Mouse (Mus musculus) liver, embryonic 16.5 days (tissue): ENCODE data around the gene Tspan3. TPM values are rescaled to one million over a fixed set of nuclear protein-coding genes. Genes with fewer than 3 reads are reported as not detected.

Experiments
- ATAC-seq: fragments of 200-750 bp; cut with Nextera tagmentation; 2 replicates; pipeline ENCODE4 v1.8.0; 2017; ENCODE audit warnings: low read depth, mild to moderate bottlenecking, moderate number of reproducible peaks, moderate library complexity
- H3K27ac ChIP-seq: fragments of 300-500 bp; sonication (generic); 2 replicates; pipeline ENCODE4 v1.5.1; 2014; ENCODE audit warnings: mild to moderate bottlenecking, low read length
- H3K27me3 ChIP-seq: fragments of 300-500 bp; sonication (generic); 2 replicates; pipeline ENCODE4 v1.6.1; 2014; ENCODE audit warnings: low read depth, low read length, mixed read lengths; ENCODE audit not compliant: control insufficient read depth, insufficient read depth
- H3K36me3 ChIP-seq: fragments of 300-500 bp; sonication (generic); 2 replicates; pipeline ENCODE4 v1.6.1; 2014; ENCODE audit warnings: mild to moderate bottlenecking; ENCODE audit not compliant: control insufficient read depth, insufficient read depth
- H3K4me1 ChIP-seq: fragments of 300-500 bp; sonication (generic); 2 replicates; pipeline ENCODE4 v1.6.1; 2014; ENCODE audit warnings: low read depth, low read length, mixed read lengths; ENCODE audit not compliant: control insufficient read depth
- H3K4me2 ChIP-seq: fragments of 300-500 bp; sonication (generic); 2 replicates; pipeline ENCODE4 v1.6.1; 2014; ENCODE audit warnings: low read depth, low read length, mixed read lengths
- H3K4me3 ChIP-seq: fragments of 300-500 bp; sonication (generic); 2 replicates; pipeline ENCODE4 v1.5.1; 2014; ENCODE audit warnings: low read depth, mild to moderate bottlenecking, low read length
- H3K9ac ChIP-seq: fragments of 300-500 bp; sonication (generic); 2 replicates; pipeline ENCODE4 v1.6.1; 2014; ENCODE audit warnings: low read depth, low read length
- H3K9me3 ChIP-seq: fragments of 300-500 bp; sonication (generic); replicated peaks from 2 replicates; pipeline ENCODE4 v1.6.1; 2016; ENCODE audit warnings: low read length; ENCODE audit not compliant: control insufficient read depth
- WGBS: fragments of 180-500 bp; shearing (Covaris S2); extraction: QIAGEN DNeasy Blood & Tissue Kit; methylation state at CpG from one replicate; pipeline ENCODE4 v1.1.7; 2014; ENCODE audit not compliant: insufficient replicate concordance; 5-methylcytosine and 5-hydroxymethylcytosine counted together
- polyA plus RNA-seq: library from polyadenylated mRNA; unstranded; fragments of >200 nt; fragmentation: Nextera tagmentation; extraction: Ambion mirVana; gene quantifications from 2 replicates; pipeline ENCODE4 v1.2.1, GENCODE M21; 2015

Tspan3 gene
- polyA plus RNA-seq, 1 experiment from 2014 or later = 27.5 TPM

DNA sequence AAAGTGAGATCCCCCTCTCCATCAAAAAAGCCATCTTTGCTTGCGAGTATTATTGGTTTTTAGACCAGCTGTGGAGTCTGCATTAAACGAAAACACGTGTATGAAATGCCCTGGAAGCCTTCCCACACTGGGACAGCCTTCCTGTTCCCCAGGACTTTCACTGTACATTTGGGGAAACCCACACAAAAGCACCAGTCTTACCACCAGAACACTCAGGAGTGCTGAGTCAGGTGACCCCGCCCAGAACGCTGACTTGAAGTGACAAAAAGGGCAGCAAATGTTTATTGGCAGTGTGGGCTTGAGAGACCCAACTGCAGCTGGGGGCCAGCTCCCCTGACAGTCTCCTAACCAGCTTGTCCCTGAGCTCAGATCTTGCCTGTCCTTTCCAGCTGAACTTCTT is 884 bp upstream of the Tspan3 start:
- WGBS = 25% methylated on average over 5 of the region's 5 CpGs
- Histone ChIP-seq H3K4me2 (no peak overlapping the region), H3K9ac (no peak overlapping the region), H3K9me3 (no peaks in the 10 kb centered on the region), H3K36me3 (no peaks in the 10 kb centered on the region), H3K4me1 (no peaks in the 10 kb centered on the region; the same call in 1 of the 2 replicates), H3K27me3 (no peaks in the 10 kb centered on the region; the same call in 1 of the 2 replicates), H3K4me3 (no peak overlapping the region), H3K27ac (no peak overlapping the region)
- ATAC-seq = no peak

DNA sequence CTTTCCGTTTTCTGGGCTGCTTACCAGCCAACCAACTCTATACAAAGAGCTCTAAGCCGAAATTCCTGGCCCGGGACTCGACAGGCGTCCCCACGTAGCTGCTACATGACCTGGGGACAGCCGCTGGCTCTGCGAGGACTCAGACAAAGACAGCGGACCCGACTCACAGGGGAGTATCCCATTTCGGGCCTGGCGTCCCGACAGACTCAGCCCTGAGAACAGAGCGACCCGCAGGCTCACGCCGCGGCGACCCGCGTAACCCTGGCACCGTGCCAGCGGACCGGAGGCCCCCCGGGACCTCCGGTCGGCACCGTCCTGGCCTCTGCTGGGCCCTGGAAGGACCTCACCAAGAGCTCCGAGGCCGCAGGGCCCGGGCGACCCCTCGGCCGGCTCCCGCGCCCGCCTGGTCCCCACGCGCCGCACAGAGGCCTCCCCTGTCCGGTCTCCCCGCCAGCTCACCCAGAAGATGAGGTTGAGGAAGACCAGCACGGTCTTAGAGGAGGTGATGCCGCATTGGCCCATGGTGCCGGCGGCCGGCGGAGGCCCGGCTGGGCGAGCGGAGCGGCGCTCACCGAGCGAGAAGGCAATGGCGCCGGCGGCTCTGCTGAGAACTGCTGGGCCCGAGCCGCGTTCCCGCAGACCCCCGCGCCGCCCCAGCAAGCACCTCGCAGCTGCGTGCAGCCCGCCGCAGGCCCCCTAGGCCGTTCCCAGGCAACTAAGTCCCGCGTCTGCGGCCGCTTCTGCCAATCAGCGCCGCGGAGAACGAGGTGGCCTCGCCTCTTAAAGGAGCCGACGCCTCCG is 4.7 kb downstream of the Tspan3 start:
- Histone ChIP-seq H3K4me2 (peak overlapping the region; percentile 88), H3K36me3 (no peaks in the 10 kb centered on the region), H3K4me1 (no peaks in the 10 kb centered on the region; the same call in 1 of the 2 replicates), H3K9ac (peak overlapping the region; percentile 78), H3K27me3 (no peaks in the 10 kb centered on the region; the same call in 1 of the 2 replicates), H3K4me3 (peak overlapping the region; percentile 78), H3K9me3 (no peaks in the 10 kb centered on the region), H3K27ac (peak overlapping the region; percentile 9; the same call in 1 of the 2 replicates)
- peak; percentile 92 for ATAC-seq
- WGBS = under 1% methylated on average over 82 of the region's 82 CpGs

DNA sequence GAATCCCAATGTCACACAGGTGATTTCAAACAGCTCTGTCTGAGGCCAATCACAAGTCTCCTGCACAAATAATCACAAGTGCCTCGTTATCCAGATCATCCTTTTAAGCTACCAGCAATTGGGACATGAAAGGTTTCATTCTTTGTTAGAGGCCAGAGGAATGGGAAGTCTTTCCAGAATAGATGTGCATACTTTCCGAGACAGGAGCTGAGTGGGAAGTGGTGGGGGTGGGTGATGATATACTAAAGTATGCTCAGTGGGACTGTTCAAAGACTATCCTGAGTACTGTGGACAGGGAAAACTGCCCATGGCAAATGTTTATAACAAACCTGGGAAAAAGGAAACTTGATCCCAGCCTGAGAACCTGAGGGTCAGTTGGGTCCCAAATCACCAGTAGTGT is 5.8 kb downstream of the Tspan3 start:
- 38% methylated on average over 2 of the region's 2 CpGs for WGBS
- no peak overlapping the region for H3K27ac ChIP-seq
- H3K27me3 ChIP-seq = no peaks in the 10 kb centered on the region; the same call in 1 of the 2 replicates
- H3K4me1 ChIP-seq = no peaks in the 10 kb centered on the region; the same call in 1 of the 2 replicates
- H3K9ac ChIP-seq = no peak overlapping the region
- H3K4me3 ChIP-seq = no peak overlapping the region
- H3K36me3 ChIP-seq = no peaks in the 10 kb centered on the region
- no peak for ATAC-seq
- H3K9me3 ChIP-seq = no peaks in the 10 kb centered on the region
- 0 out of 2 replicates have a peak overlapping the region, but pooled peaks have one; percentile 88 for H3K4me2 ChIP-seq

DNA sequence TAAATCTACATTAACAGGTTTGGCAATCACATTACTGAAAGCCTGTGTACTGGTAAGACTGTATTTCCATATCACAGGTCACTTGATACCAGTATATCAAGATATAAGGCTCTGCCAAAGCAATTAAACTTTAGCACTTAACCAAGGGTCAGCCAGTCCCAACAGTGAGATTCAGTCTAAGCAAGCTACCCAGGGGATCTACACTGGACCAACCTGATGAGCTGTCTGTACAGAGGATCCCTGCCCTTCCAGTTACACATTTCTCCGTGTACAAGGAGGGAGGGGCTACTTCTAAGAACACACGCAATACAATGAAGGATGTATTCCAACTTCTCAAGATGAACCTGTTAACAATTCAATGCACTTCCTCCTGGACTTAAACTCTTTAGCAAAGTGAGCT is 7.2 kb downstream of the Tspan3 start:
- H3K9me3 ChIP-seq = no peaks in the 10 kb centered on the region
- no peak overlapping the region for H3K4me3 ChIP-seq
- H3K9ac ChIP-seq = no peak overlapping the region
- no peaks in the 10 kb centered on the region; the same call in 1 of the 2 replicates for H3K4me1 ChIP-seq
- no peaks in the 10 kb centered on the region; the same call in 1 of the 2 replicates for H3K27me3 ChIP-seq
- ATAC-seq = no peak
- H3K4me2 ChIP-seq = no peak overlapping the region
- H3K36me3 ChIP-seq = no peaks in the 10 kb centered on the region
- WGBS = 71% methylated on average over 2 of the region's 2 CpGs
- no peak overlapping the region for H3K27ac ChIP-seq

DNA sequence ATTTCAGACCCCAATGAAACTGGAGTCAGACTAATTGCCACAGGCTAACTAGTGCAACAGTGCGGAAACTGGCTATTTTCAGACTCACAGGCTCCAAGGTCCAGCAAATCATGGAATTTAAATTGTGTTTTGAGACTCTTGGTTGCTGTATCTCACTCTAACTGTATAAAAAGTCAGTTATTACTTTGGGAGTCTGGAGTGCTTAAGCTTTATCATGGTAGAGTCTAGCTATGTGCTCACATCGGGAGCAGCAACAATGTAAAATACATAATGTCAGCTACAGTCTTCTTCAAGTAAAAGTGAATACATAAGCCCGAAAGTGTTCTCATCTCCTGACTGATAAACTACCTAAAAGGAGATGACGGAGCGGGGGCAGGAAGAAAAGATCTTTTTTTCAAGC is 10.7 kb downstream of the Tspan3 start:
- Histone ChIP-seq H3K27me3 (no peaks in the 10 kb centered on the region), H3K4me3 (no peak overlapping the region), H3K27ac (no peak overlapping the region), H3K4me1 (no peaks in the 10 kb centered on the region), H3K36me3 (no peaks in the 10 kb centered on the region), H3K4me2 (no peak overlapping the region), H3K9ac (no peak overlapping the region), H3K9me3 (no peaks in the 10 kb centered on the region)
- 79% methylated on average over 5 of the region's 5 CpGs for WGBS
- ATAC-seq = no peak

DNA sequence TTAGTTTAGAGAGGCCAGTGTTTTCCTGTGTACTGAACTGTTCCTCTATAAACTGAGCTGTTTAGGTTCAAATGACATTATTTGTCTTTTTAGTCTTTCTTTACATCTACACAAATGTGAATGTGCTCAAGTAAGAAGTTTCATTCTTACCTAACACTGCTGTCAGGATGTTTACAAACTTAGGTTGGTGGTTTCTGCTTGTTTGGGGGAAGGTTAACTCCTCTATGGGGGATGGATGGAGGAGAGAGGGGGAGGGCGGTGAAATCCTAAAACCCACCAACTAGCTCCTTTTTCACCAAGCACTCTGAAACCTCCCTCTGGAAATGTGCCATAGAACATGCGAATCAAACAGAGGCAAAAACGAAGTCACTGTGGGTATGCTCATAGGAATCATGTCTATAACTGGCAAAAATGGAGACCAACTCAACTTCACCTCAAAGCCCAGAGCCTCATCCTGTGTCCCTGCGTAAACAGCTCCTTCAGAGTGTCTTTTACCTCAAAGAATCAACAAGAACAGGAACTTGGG is 12.7 kb downstream of the Tspan3 start:
- Histone ChIP-seq H3K27me3 (no peaks in the 10 kb centered on the region), H3K9ac (no peak overlapping the region), H3K4me1 (no peaks in the 10 kb centered on the region), H3K4me3 (no peak overlapping the region), H3K27ac (no peak overlapping the region), H3K36me3 (no peaks in the 10 kb centered on the region), H3K9me3 (no peaks in the 10 kb centered on the region), H3K4me2 (no peak overlapping the region)
- 58% methylated on average over 4 of the region's 4 CpGs for WGBS
- ATAC-seq = no peak

DNA sequence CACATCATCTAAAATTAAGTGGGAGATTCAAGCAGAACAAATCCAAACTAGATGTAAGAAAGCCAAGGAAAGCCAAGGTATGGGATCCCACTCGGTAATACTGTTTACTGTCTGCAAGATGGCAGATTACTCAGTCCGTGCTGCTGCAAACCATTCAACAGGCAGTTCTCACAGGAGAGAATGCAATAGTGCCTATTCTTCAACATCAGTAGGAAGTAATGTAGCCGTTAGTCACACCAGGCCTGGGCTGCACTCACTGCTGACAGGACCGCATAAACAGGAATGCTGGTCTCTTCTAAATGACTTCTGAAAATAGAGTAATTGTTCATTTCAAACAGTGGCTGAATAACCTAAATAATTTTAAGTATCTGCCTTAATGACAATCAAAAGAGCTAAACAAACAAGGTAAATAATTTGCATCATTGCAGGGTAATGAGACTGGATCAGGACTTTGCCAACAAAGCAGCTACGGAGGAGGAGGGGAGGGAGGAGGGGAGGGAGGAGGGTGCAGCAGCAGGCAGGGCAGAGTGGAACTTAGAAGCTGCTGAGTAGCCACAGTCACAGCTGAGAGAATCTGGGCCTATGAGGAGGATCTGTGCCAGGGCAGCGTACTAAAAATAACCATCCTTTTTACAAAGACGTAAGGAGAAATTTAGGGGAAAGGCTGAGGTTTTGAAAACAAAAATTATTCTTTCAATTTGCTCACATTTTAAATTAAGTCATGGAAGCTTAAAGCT is 13.4 kb downstream of the Tspan3 start:
- no peak overlapping the region for H3K27ac ChIP-seq
- no peaks in the 10 kb centered on the region for H3K36me3 ChIP-seq
- no peak for ATAC-seq
- H3K4me1 ChIP-seq = no peaks in the 10 kb centered on the region
- H3K27me3 ChIP-seq = no peaks in the 10 kb centered on the region
- 62% methylated on average over 7 of the region's 7 CpGs for WGBS
- H3K9me3 ChIP-seq = no peaks in the 10 kb centered on the region
- H3K4me3 ChIP-seq = no peak overlapping the region
- H3K4me2 ChIP-seq = no peak overlapping the region
- H3K9ac ChIP-seq = no peak overlapping the region

DNA sequence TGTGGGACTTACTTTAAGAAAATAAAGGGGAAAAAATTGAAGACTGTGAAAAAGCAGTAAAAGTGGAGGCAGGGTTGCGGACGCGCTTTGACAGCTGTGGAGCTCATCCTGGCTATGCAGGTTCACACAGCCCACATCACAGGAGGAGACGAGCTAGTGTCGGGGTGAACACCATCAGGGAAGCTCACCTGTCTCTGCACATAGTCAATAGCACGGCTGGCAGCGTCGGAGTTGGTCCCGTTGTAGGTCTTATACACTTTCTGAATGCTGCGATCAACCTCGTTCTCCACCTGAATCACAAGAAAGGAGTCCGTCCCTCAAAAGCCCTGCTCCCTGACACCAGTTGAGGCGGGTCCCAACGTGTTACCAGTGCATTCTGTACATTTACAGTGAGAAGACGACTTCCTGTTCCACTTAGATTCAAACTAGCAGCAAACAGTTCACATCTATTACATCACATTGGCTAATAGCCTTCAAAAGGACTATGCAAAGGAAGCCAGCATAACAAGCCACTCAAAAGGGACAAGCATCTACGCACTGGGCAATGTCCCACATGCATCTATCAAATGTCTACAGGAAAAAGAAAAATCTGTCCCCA is 18.9 kb downstream of the Tspan3 start:
- no peak overlapping the region for H3K4me2 ChIP-seq

More for the DNA sequence above, 18.9 kb downstream of the Tspan3 start:
- WGBS = 84% methylated on average over 16 of the region's 16 CpGs
- no peak overlapping the region for H3K4me3 ChIP-seq
- no peak for ATAC-seq
- H3K9ac ChIP-seq = no peak overlapping the region
- H3K27me3 ChIP-seq = no peaks in the 10 kb centered on the region
- H3K9me3 ChIP-seq = no peaks in the 10 kb centered on the region
- no peaks in the 10 kb centered on the region for H3K36me3 ChIP-seq
- H3K27ac ChIP-seq = no peak overlapping the region
- no peaks in the 10 kb centered on the region for H3K4me1 ChIP-seq
